In genomic region chr5:122209591-122210368, GRCm38 (mm10) we compare ENCODE assay signal across 8 mouse cellular contexts. TPM values are rescaled to one million over a fixed set of nuclear protein-coding genes. Genes with fewer than 3 reads are reported as not detected.
DNase-seq lines count a peak whose midpoint lies in the region; ATAC-seq lines count a peak whose summit lies in the region.

No protein-coding gene starts in this region.

- 4% methylated on average over 21 of the region's 21 CpGs for WGBS in forebrain, embryonic 14.5 days
- WGBS in limb, embryonic 10.5 days, result 5% methylated on average over 20 of the region's 21 CpGs

- H3K4me2 ChIP-seq in forebrain, embryonic 14.5 days (ENCODE audit: low read length), result peak overlapping the region; percentile 49

- H3K9me3 ChIP-seq in forebrain, embryonic 14.5 days (replicated peaks; ENCODE audit: control insufficient read depth, low read length), result no peaks in the 10 kb centered on the region
- no peaks in the 10 kb centered on the region for H3K9me3 ChIP-seq in limb, embryonic 10.5 days (replicated peaks)

- no peaks in the 10 kb centered on the region for H3K27me3 ChIP-seq in forebrain, embryonic 14.5 days (replicated peaks; ENCODE audit: control insufficient read depth, insufficient read depth, low read length)
- H3K27me3 ChIP-seq in limb, embryonic 10.5 days (ENCODE audit: low read depth, poor library complexity, severe bottlenecking), result no peaks in the 10 kb centered on the region

- H3K9ac ChIP-seq in forebrain, embryonic 14.5 days (ENCODE audit: low read length), result peak overlapping the region; percentile 49

- H3K27ac ChIP-seq in forebrain, embryonic 14.5 days (ENCODE audit: low read depth, low read length), result no peak overlapping the region
- H3K27ac ChIP-seq in limb, embryonic 10.5 days, result peak overlapping the region; percentile 85

- H3K4me3 ChIP-seq in forebrain, embryonic 14.5 days (ENCODE audit: low read depth, low read length), result peak overlapping the region; percentile 14
- H3K4me3 ChIP-seq in limb, embryonic 10.5 days, result peak overlapping the region; percentile 50

- ATAC-seq in forebrain, embryonic 14.5 days, result no peak; the same call in 1 of the 2 replicates

- peaks cover 7% of the 10 kb centered on the region for H3K4me1 ChIP-seq in forebrain, embryonic 14.5 days (ENCODE audit: control insufficient read depth, insufficient read depth, low read length)
- H3K4me1 ChIP-seq in limb, embryonic 10.5 days, result peaks cover 22% of the 10 kb centered on the region

- peak; percentile 18 for DNase-seq in urinary bladder, postnatal 25 days (ENCODE audit: low spot score)
- DNase-seq in urinary bladder, postnatal 10 days (ENCODE audit: low spot score), result no peak
- peak; percentile 59 for DNase-seq in forebrain, embryonic 14.5 days (ENCODE audit: low spot score)
- DNase-seq in heart, postnatal 4 days, result peak; percentile 50
- DNase-seq in limb, embryonic 10.5 days (ENCODE audit: low spot score), result peak; percentile 77
- DNase-seq in mesoderm, embryonic 11.5 days (ENCODE audit: low read depth, low spot score), result peak; percentile 78
- peak; percentile 44 to 75 for DNase-seq in spleen, postnatal 10 days (ENCODE audit: low spot score in 2 of 2)
- no peak for DNase-seq in MN1 (ENCODE audit: low spot score)

- H3K36me3 ChIP-seq in forebrain, embryonic 14.5 days (ENCODE audit: control insufficient read depth, insufficient read depth, low read length), result no peaks in the 10 kb centered on the region
- H3K36me3 ChIP-seq in limb, embryonic 10.5 days, result no peaks in the 10 kb centered on the region

RNA-seq across cellular contexts. Expression of gene Hvcn1, which starts 3.2 kb away (rescaled TPM):
- polyA plus RNA-seq in forebrain, embryonic 14.5 days (2014; fragmentation: Nextera tagmentation; extraction: Ambion mirVana), result 1.3 and 2.4 TPM in 2 replicates
- 1 to 10 TPM; 1.9 to 2.0 TPM for total RNA-seq in heart, postnatal 4 days (2021)
- polyA plus RNA-seq in limb, embryonic 10.5 days (2016; fragmentation: Nextera tagmentation; extraction: Ambion mirVana), result 9.6 and 11.8 TPM in 2 replicates

RNA-seq across cellular contexts. Expression of gene Ppp1cc, which starts 51.7 kb away (rescaled TPM):
- polyA plus RNA-seq in forebrain, embryonic 14.5 days (2014; fragmentation: Nextera tagmentation; extraction: Ambion mirVana), result 274 and 280 TPM in 2 replicates
- 100 to 1,000 TPM; 216 to 217 TPM for total RNA-seq in heart, postnatal 4 days (2021)
- 373 and 383 TPM in 2 replicates for polyA plus RNA-seq in limb, embryonic 10.5 days (2016; fragmentation: Nextera tagmentation; extraction: Ambion mirVana)

RNA-seq across cellular contexts. Expression of gene Tctn1, which starts 54.5 kb away (rescaled TPM):
- polyA plus RNA-seq in forebrain, embryonic 14.5 days (2014; fragmentation: Nextera tagmentation; extraction: Ambion mirVana), result 3.5 and 3.6 TPM in 2 replicates
- 1 to 10 TPM; 6.0 to 6.1 TPM for total RNA-seq in heart, postnatal 4 days (2021)
- 4.4 and 4.9 TPM in 2 replicates for polyA plus RNA-seq in limb, embryonic 10.5 days (2016; fragmentation: Nextera tagmentation; extraction: Ambion mirVana)

Comparison
In these comparisons a context has a peak if more than half of its experiments do, and no peak if none do; other contexts are left out.
1. DNase-seq: peak in urinary bladder, postnatal 25 days (single experiment), forebrain, embryonic 14.5 days (single experiment), heart, postnatal 4 days (single experiment), limb, embryonic 10.5 days (single experiment), mesoderm, embryonic 11.5 days (single experiment) and spleen, postnatal 10 days (2 of 2); none in urinary bladder, postnatal 10 days (single experiment) and MN1 (single experiment).